Mouse (Mus musculus) liver, adult 2 months (tissue): ENCODE data around the gene Flt4.

Experiments
- CTCF ChIP-seq: fragments of 200-500 bp; IDR thresholded peaks from 2 replicates; pipeline ENCODE4 v1.5.1; 2011; ENCODE audit warnings: low read depth, low read length, control low read depth
- POLR2A ChIP-seq: fragments of 200-500 bp; IDR thresholded peaks from 2 replicates; pipeline ENCODE4 v1.6.1; 2011; ENCODE audit warnings: low read length, control low read depth; ENCODE audit not compliant: insufficient read depth; ENCODE audit errors: extremely low read depth

DNA sequence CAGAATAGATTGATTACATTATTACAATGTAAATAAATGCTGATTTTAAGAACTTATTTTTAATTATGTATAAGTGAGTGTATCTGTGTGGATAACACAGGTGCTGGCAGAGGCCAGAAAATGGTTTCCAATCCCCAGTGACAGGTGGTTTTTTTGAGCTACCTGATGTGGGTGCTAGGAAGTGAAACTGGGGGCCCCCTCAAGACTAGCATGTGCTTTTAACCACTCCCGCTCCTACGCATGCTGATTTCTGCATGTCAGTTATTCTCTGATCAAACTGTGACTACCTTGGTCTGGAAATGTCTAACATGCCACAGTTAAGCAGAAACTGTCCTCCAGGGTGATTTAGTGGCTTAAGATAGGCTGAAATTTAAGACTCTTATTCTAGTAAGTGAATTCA lies 87.4 kb downstream of the Flt4 start:
- TF ChIP-seq CTCF = no peak
- no peak for TF ChIP-seq POLR2A
